Mouse (Mus musculus): ENCODE measurements at regions not wholly inside any gene's neighbourhood (a gene's known extent, or its start where the extent isn't known, plus 50 kb on each side); places are given as distances from the start of the nearest gene placed in this dataset.

GRCm38 (mm10) chr10:105932786-105933185 is 91.6 kb upstream of the Mettl25 start:
- no peak overlapping the region for H3K4me3 ChIP-seq (ENCODE audit: low read depth, low read length)
- DNase-seq (ENCODE audit: low spot score): no peak
- 42% methylated on average over 1 of the region's 1 CpGs for WGBS

GRCm38 (mm10) chr10:105927596-105927995 is 86.4 kb upstream of the Mettl25 start:
- Histone ChIP-seq H3K4me1 (ENCODE audit: insufficient read depth, low read depth, low read length) (no peaks in the 10 kb centered on the region), H3K9ac (replicated peaks; ENCODE audit: low read depth) (no peak overlapping the region), H3K27me3 (replicated peaks; ENCODE audit: insufficient read depth, low read length) (no peaks in the 10 kb centered on the region), H3K9me3 (ENCODE audit: low read length) (no peaks in the 10 kb centered on the region), H3K4me2 (replicated peaks; ENCODE audit: low read depth, low read length) (no peak overlapping the region), H3K4me3 (ENCODE audit: low read depth, low read length) (no peak overlapping the region), H3K27ac (ENCODE audit: low read length) (no peak overlapping the region), H3K36me3 (ENCODE audit: insufficient read depth, low read length) (no peaks in the 10 kb centered on the region)
- DNase-seq (ENCODE audit: low spot score): no peak
- TF ChIP-seq CTCF (IDR thresholded peaks at IDR 0.05) (no peak), EP300 (IDR thresholded peaks at IDR 0.05) (no peak)
- ATAC-seq: no peak
- 70% methylated on average over 3 of the region's 3 CpGs for WGBS

More at GRCm38 (mm10) chr10:105932786-105933185, 91.6 kb upstream of the Mettl25 start:
- no peak overlapping the region for H3K9ac ChIP-seq (replicated peaks; ENCODE audit: low read depth)
- H3K4me2 ChIP-seq (replicated peaks; ENCODE audit: low read depth, low read length): no peak overlapping the region
- H3K4me1 ChIP-seq (ENCODE audit: insufficient read depth, low read depth, low read length): no peaks in the 10 kb centered on the region
- no peak for ATAC-seq
- no peak overlapping the region for H3K27ac ChIP-seq (ENCODE audit: low read length)
- no peaks in the 10 kb centered on the region for H3K36me3 ChIP-seq (ENCODE audit: insufficient read depth, low read length)
- no peaks in the 10 kb centered on the region for H3K27me3 ChIP-seq (replicated peaks; ENCODE audit: insufficient read depth, low read length)
- H3K9me3 ChIP-seq (ENCODE audit: low read length): no peaks in the 10 kb centered on the region
- TF ChIP-seq CTCF (IDR thresholded peaks at IDR 0.05): no peak
- TF ChIP-seq EP300 (IDR thresholded peaks at IDR 0.05): no peak

- no peak overlapping the region for H3K4me3 ChIP-seq (ENCODE audit: low read depth, low read length)
- H3K27me3 ChIP-seq (replicated peaks; ENCODE audit: insufficient read depth, low read length): no peaks in the 10 kb centered on the region
- ATAC-seq (no peak), DNase-seq (ENCODE audit: low spot score) (no peak)
- H3K4me1 ChIP-seq (ENCODE audit: insufficient read depth, low read depth, low read length): no peaks in the 10 kb centered on the region
- TF ChIP-seq CTCF (IDR thresholded peaks at IDR 0.05) (no peak), EP300 (IDR thresholded peaks at IDR 0.05) (no peak)
- no peaks in the 10 kb centered on the region for H3K9me3 ChIP-seq (ENCODE audit: low read length)
- no peak overlapping the region for H3K9ac ChIP-seq (replicated peaks; ENCODE audit: low read depth)
- WGBS: 62% methylated on average over 4 of the region's 4 CpGs
- no peaks in the 10 kb centered on the region for H3K36me3 ChIP-seq (ENCODE audit: insufficient read depth, low read length)
- H3K4me2 ChIP-seq (replicated peaks; ENCODE audit: low read depth, low read length): no peak overlapping the region
- H3K27ac ChIP-seq (ENCODE audit: low read length): no peak overlapping the region
Measured at GRCm38 (mm10) chr10:105926912-105927238, 85.7 kb upstream of the Mettl25 start.

- Histone ChIP-seq H3K9me3 (ENCODE audit: low read length) (no peaks in the 10 kb centered on the region), H3K9ac (replicated peaks; ENCODE audit: low read depth) (no peak overlapping the region), H3K4me3 (ENCODE audit: low read depth, low read length) (no peak overlapping the region), H3K27ac (ENCODE audit: low read length) (no peak overlapping the region), H3K36me3 (ENCODE audit: insufficient read depth, low read length) (no peaks in the 10 kb centered on the region), H3K27me3 (replicated peaks; ENCODE audit: insufficient read depth, low read length) (no peaks in the 10 kb centered on the region), H3K4me1 (ENCODE audit: insufficient read depth, low read depth, low read length) (no peaks in the 10 kb centered on the region), H3K4me2 (replicated peaks; ENCODE audit: low read depth, low read length) (no peak overlapping the region)
- DNase-seq (ENCODE audit: low spot score) (no peak), ATAC-seq (no peak)
- no peak for TF ChIP-seq CTCF (IDR thresholded peaks at IDR 0.05)
- TF ChIP-seq EP300 (IDR thresholded peaks at IDR 0.05): no peak
- WGBS: 87% methylated on average over 5 of the region's 5 CpGs
Measured at GRCm38 (mm10) chr10:105926229-105926911, 85.2 kb upstream of the Mettl25 start.

DNA sequence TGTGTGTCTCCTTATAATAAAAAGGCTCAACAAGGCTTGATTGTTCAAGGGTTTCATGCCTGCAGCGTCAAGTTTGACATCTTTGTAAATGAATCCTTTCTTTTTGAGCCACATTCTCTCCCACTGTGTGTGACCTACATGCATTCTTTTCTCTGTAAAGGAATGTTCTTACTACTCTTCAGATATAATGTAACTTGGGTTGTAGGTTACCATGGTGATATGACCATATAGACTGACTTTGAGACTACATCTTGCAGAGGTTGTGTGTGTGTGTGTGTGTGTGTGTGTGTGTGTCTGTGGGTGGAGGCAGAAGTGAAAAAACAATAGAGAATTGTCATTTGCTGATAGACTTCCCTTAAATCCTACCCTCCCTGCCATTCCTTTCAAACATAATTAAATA is 58.5 kb upstream of the Mettl25 start:
- Histone ChIP-seq H3K27ac (ENCODE audit: low read length) (no peak overlapping the region), H3K4me1 (ENCODE audit: insufficient read depth, low read depth, low read length) (no peaks in the 10 kb centered on the region), H3K4me2 (replicated peaks; ENCODE audit: low read depth, low read length) (no peak overlapping the region), H3K9me3 (ENCODE audit: low read length) (no peaks in the 10 kb centered on the region), H3K36me3 (ENCODE audit: insufficient read depth, low read length) (no peaks in the 10 kb centered on the region), H3K4me3 (ENCODE audit: low read depth, low read length) (no peak overlapping the region), H3K27me3 (replicated peaks; ENCODE audit: insufficient read depth, low read length) (no peaks in the 10 kb centered on the region), H3K9ac (replicated peaks; ENCODE audit: low read depth) (no peak overlapping the region)
- 42% methylated on average over 1 of the region's 1 CpGs for WGBS
- ATAC-seq: no peak
- DNase-seq (ENCODE audit: low spot score): no peak
- TF ChIP-seq CTCF (IDR thresholded peaks at IDR 0.05): no peak
- no peak for TF ChIP-seq EP300 (IDR thresholded peaks at IDR 0.05)

GRCm38 (mm10) chr10:105899225-105899624 is 58.0 kb upstream of the Mettl25 start:
- WGBS: 69% methylated on average over 4 of the region's 4 CpGs

More at GRCm38 (mm10) chr10:105899225-105899624, 58.0 kb upstream of the Mettl25 start:
- no peak for DNase-seq (ENCODE audit: low spot score)
- Histone ChIP-seq H3K27ac (ENCODE audit: low read length) (no peak overlapping the region), H3K4me1 (ENCODE audit: insufficient read depth, low read depth, low read length) (no peaks in the 10 kb centered on the region), H3K4me2 (replicated peaks; ENCODE audit: low read depth, low read length) (no peak overlapping the region), H3K36me3 (ENCODE audit: insufficient read depth, low read length) (no peaks in the 10 kb centered on the region), H3K4me3 (ENCODE audit: low read depth, low read length) (no peak overlapping the region), H3K27me3 (replicated peaks; ENCODE audit: insufficient read depth, low read length) (no peaks in the 10 kb centered on the region), H3K9me3 (ENCODE audit: low read length) (no peaks in the 10 kb centered on the region), H3K9ac (replicated peaks; ENCODE audit: low read depth) (no peak overlapping the region)
- ATAC-seq: no peak
- TF ChIP-seq EP300 (IDR thresholded peaks at IDR 0.05) (no peak), CTCF (IDR thresholded peaks at IDR 0.05) (no peak)
